Mouse (Mus musculus) right cerebral cortex, postnatal 14 days (tissue): Measurements from ENCODE around the gene Pdcd6ip.
"Not testable (repeated sequence)": the region's sequence is repeated elsewhere in the genome, so short reads cannot be mapped to it uniquely, and the experiment has no call there.

ENCODE experiments used
- DNase-seq: peaks from one replicate; pipeline ENCODE4 v3.0.0; 2022

Pdcd6ip gene

DNA sequence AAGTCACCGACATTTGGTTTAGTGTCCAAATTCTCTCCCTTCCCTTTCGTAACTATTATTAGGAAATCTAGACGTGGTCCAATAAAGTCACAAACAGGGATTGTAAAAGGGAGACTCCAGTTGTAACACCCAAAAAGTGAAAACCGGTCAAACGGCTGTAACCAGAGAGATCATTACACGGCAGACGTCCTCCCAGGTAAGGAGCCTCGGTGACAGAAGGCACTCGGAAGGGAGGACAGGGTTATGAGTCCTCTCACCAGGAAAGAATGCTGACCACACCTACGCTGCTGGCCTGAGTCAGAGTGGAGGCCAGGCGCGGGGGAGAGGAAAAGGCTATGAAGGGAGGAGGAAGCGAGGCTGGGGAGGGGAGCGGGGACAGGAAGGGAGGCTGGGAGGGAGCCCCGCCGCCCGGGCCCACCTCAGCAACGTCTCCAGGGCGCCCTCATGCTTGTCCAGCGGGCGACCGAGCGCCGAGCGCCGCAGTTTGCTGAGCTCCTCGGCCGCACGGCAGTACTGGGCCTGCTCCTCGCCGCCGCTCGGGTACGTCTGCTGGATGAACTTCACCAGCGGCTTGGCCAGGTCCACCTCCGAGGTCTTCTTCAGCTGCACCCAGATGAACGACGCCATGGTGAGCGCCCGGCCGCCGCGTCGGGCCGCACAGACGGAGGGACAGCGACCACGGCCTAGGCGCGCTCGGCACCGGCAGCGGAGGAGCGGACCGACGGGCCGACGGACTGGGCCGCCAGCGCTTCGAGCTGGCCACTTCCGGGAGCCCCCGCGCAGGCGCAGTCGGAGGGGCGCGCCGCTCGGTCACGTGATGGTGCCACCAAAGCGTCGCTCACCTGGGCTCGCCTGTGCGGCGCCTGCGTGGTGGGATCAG, at the start of gene Pdcd6ip:
Pdcd6ip (minus strand) TSS at position 779 of the 880 bp plus-strand sequence.
- peak; percentile 95 for DNase-seq

DNA sequence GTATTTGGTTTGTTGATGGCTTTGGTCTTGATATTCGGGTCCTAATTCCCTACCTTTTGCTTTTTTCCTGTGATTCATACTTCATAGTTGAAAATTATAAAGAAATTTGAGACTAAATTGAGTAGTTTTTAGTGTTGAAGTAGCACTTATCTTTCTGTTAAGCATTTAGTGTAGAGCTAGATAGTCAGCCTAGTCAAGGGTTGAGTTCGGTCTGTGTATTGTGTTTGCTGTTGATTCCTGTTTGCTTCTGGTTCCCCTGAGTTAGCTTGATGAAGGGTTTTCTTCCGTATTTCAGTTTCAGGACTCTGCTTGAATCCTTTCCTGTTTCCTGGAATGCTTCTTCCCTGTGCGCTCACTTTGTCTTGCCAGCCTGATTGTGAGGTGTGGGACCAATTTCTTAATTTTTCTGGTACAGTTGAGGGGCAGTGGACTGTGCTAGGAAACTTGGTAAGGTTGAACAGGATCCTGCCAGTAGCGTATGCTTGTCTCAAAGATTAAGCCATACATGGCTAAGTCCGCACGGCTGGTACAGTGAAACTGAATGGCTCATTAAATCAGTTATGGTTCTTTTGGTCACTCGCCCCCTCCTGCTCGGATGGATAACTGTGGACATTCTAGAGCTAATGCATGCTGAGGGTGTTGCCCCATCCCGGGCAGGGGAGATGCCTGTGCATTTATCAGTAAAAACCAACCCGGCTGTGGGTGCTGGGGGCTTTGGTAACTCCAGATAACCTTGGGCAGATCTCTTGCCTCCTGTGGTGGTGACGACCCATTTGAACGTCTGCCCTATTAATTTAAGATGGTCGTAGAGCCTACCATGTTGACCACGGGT, 48.0 kb upstream of the Pdcd6ip start:
- DNase-seq = no peak

DNA sequence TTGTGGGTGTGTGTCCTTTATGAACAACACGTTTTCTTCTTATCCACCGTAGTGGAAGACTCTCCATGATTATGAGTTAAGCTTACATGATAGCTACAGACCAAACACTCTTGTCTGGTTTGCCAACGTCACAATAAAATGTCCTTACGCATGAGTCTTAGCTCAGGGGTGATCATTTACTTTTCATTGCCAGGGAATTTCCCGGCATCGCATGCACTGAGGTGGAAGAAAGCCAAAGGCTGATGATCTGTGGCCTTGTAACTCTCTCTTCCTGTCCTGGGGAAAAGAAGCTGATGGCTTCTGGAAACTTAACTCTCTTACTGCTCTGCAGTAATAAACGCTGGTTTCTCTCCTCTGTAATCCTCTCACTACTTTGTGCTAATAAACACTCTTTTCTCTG, 41.3 kb upstream of the Pdcd6ip start:
- no peak for DNase-seq

DNA sequence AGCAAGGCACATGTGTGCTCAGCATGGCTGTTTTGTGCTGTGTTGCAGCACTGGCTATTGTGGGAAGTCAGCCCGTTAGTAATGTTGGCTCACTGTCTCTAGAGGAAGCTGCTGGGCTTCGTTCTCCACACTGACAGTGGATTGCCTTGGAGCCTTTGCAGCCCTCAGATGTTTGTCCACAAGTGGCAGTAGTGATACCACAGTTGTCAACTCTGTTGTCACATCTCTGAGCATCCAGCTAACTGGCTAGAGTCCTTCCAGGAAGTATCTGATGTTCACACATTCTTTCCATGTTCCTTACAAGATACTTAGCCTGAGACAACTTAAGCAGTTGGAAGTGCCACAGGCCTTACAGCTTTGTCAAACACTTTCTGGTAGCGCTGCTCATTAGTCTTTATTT, 35.2 kb upstream of the Pdcd6ip start:
- no peak for DNase-seq

DNA sequence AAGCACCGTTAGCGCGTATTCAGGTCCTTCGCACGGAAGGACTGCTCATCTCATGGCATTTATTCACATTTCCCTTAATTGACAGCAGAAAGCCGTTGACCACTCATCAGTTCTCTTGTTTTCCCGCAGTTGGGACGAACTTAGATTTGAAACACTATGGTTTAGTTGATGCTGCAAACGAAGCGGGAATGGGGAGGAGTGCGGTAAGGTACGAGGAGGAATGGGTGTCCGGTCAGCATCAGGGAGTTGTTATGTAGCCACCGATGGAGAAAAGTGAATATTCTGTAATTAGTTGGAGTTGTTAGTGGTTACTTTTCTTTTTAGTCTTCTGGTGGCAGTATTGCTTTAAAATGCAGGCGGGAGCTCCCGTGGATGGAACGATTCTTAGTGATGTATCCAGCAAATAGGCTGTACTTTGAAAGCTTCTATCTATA, 34.3 kb upstream of the Pdcd6ip start:
- peak; percentile 19 for DNase-seq

DNA sequence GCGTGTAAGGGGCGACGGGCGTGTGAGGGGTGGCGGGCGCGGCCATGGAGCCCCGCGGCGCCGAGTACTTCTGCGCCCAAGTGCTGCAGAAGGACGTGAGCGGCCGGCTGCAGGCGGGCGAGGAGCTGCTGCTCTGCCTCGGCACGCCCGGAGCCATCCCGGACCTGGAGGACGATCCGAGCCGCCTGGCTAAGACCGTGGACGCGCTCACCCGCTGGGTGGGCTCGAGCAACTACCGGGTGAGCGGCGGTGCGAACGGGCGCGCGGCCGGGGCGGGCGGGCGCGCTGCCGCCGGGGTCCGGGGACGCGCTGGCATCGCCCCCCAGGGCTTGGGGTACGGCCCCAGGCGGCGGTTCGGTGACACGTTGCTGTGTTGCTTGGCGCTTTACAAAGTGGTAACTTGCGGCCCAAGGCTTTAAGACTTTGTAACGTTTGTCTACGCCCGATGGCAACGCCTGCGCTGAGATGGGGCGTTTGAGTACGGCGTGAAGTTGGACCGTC, 33.6 kb upstream of the Pdcd6ip start:
- DNase-seq = peak; percentile 40

DNA sequence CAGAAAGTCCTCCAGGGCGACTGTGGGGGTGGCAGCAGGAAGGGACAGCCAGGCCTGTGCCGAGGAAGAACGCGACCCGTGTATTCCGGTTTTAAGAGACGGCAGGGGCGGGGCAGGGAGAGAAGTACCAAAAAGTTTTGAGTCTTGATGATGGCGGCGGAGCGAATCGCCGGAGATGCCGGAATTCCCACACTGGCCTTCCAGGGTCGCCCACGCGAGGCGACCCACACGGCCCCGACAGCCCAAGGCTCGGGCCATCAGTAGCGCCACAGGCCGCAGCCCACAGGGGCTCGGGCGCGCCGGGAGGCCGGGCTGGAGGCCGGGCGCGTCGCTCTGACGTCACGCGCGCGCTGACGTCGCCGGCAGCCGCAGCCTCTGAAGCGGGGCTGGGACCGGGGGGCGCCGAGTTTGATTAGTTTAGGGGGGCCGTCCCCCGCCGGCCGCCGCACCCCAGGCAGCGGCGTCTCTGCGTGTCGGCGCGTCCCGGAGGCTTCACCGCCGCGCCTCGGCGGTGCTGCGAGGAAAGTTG, 33.1 kb upstream of the Pdcd6ip start, which contains the start of gene Clasp2:
Clasp2 (plus strand) TSS at position 366 of the 529 bp plus-strand sequence.
- peak; percentile 74 for DNase-seq

DNA sequence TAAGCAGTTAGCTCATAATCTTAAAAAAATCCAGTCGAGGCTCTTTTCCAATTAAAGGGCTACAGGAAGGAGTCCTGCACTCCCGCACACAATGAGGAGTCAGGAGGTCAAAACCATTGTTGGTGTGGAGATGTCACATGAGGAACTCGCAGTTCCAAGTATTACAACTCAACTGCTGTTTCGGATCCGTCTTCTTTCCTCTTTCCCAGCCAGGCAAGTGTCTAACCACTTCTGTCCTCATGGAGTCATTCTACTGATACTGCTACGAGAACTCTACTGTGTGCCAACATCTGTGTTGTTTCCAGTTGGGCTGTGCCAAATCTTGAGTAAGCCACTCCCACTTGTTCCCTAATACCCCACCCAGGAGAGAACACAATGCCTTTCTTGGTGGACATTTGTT, 30.9 kb upstream of the Pdcd6ip start:
- DNase-seq = no peak

DNA sequence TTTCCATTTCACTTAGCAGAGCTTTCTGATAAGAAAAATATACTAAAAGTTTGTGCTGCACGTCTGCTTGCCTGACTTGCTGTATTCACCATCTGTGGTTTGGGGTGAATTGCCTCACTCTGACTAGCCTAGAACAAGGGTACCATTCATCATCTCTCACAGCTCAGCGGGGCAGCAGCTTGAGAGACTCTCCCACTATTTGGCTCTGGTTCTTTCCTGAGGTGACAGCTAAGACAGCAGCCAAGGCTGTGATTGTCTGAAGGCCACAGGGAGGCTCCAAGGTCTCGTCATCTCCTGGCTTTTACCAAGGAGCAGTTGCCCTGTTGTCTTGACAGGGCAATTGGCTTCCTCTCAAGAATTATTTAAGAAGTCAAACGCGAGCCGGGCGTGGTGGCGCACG, 30.0 kb upstream of the Pdcd6ip start:
- no peak for DNase-seq

DNA sequence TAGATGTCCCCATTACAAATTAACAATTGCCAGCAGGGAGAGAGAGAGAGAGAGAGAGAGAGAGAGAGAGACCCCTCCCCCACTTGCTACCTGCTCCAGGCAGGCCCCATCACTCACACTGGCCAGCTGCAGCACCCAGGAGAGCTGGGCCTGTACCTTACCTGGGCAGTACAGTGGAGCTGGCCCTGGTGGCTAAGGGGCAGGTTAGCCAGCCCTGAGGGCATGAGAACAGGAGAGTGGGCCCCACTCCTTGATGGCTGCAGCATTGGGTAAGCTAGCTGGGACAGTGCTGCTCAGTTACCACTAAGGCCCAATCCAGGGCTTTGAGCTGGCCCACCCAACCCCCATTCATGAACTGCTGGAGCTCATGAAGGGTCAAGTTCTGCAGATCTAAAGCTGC, 27.9 kb upstream of the Pdcd6ip start:
- no peak for DNase-seq

DNA sequence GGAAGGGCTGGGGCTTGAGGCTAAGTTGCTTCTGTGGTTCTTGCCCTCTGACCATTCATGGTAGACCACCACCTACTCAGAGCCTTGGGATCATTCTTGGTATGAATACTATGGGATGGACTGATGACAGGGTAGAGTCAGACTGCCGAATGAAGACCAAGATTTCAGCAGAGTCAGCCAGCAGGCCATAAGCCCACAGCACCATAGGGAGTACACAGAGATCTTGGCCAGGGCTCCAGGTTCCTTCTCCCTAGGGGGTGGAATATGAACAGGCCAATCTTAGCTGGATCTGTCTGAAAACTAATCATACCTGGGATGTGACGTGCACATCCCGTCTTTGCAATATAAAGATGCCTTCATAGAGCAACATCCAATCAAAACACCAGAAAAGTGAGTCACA, 23.5 kb upstream of the Pdcd6ip start:
- no peak for DNase-seq

DNA sequence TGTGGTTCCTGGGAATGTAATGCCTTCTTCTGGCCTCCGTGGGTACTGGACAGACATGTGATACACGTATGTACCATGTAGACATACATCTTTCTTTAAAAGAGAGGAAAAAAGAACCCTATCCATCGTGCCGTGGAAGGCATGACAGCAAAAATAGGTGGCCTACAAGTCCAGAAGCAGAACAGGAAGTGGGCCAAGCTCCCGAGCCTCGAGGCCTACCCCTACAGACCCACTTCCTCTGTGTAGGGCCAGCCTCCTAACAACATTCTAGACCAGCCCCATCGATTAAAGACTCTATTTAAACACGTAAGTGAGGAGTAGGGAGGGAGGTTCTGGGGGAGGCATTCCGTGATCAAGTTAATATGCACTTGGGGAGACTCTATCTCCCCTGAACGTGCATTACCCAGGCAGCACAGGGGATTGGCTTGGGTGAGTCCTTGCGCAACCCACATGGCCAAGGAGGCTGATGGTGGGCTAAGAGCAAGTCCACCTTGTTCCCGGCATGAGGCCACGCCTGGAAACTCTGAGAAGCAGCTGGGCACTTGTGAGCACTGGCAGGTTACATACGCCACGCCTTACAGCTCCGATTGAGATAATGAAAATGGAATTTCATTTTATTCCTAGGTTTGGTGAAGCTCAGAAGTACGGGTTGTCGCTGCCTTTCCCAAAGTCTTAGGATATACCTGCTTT, 19.1 kb upstream of the Pdcd6ip start:
- no peak for DNase-seq

DNA sequence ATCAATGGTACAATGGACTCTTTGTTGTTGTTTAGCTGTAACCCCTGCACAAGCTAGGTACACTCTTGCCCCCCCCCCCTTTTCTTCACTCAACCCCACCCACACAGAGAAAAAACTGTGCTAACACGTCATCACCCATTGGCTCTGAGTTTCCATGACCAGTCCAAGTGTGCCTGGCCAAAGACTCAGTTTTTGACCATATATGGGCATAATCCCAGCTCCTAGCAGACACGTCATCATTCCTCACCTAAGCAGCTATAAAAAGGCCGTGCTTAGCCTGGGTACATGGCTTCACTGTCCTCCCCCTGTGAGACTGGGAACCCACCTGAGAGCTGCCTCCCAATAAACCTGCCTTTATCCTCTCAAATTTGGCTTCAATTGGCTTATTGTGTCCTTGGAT, 18.1 kb upstream of the Pdcd6ip start:
- DNase-seq = no peak

DNA sequence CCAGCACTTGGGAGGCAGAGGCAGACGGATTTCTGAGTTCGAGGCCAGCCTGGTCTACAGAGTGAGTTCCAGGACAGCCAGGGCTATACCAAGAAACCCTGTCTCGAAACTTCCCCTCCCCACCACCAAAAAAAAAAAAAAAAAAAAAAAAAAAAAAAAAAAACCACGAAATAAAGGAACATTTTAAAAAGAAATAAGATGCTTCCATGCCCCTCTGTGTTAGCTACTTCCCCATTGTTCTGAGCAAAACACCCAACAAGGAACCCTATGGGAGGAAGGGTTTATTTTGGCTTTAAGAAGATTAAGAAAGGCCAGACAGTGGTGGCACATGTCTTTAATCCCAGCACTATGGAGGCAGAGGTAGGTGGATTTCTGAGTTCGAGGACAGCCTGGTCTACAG, 17.6 kb upstream of the Pdcd6ip start:
- not testable (repeated sequence) for DNase-seq

DNA sequence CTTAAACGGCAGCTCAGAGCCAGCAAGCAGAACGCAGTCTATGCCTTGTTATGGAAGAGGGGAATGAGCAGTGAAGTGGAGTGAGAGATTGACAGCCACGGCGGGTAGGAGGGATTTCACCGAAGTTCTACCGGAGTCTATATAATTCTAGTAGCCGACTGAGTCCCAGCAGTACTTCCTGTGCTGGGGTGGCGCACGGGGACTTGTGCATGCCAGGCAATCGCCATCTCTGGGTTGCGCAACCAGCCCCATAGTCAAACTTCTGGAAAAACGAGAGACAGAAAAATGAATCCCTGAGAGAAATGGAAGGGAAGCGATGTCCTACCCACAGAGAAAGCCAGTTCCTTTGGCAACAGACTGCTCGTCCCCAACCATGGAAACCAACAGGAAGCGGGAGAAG, 16.6 kb upstream of the Pdcd6ip start:
- no peak for DNase-seq

DNA sequence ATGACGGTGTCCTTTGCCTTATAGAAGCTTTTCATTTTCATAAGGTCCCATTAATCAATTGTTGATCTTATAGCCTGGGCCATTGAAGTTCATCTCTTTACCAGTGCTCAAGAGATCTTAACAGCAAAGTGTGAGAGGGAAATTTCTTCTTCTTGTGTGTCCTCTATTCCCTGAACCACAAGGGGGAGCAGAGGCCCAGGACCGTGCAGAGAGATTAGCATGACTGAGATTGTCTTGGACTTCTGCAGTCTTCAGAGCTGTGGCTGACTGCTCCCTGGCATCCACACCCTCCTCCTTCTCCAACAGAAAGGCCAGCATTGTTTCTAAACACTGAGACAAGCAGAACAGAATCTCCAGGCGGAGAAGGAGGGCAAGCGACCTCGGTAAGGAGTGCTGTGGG, 11.0 kb upstream of the Pdcd6ip start:
- peak; percentile 38 for DNase-seq

DNA sequence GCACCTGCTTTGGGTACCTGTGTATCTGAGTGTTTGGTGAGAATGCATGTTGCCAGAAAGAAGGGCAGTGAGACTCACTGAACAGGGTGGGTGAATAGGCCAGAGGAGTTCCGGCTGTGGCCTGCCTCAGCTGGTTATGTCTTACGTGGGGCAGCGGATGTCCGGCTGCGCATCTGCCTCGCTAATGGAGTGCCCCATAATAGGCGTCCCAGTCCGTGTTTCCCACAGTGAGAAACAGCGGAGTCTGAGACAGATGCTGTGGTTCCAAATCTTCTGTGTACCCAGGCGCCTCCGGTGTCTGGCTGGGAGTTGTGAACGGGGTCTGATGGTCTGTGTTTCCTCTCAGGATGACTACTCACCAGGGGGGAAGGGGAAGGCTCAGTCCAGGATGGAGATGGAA, 2.8 kb upstream of the Pdcd6ip start:
- DNase-seq = no peak

DNA sequence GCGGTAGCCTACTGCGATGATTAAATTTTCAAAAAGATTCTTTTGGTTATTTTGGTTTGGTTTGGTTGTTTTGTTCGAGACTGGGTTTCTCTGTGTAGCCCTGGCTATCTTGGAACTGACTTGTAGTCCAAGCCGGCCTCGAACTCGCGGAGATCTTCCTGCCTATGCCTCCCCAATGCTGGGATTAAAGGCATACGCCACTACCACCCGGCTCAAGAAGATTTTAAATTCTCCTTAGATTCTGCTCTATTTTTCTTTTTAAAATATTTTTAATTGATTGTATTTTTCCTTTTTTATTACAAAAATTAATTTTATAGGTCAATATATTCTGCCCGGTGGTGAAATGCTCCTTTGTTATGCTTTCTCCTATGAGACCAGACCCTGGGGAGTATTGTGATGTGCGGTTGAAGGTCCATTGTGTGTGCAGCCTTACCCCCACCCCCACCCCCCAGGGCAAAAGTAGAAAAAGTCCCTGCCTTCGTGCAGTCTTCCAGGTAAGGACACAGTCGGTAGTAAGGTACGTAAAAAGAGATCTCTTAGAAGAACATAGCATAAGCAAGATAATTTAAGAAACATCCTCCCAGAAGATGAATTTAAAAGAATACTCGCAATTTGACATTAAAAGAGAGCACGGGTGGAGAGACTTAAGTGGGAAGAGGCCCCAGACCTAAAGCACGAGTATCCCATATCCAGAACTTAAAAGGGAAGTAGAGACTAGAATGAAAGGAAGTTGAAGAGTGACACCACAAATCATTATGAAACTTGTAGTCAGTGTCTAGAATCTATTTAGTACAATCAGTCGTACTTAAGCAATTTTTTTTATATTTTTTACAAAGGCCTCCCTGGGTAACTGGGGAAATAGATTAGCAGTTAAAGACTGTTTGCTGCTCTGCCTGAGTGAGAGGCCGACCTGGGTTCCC, 562 bp upstream of the Pdcd6ip start:
- DNase-seq = no peak

DNA sequence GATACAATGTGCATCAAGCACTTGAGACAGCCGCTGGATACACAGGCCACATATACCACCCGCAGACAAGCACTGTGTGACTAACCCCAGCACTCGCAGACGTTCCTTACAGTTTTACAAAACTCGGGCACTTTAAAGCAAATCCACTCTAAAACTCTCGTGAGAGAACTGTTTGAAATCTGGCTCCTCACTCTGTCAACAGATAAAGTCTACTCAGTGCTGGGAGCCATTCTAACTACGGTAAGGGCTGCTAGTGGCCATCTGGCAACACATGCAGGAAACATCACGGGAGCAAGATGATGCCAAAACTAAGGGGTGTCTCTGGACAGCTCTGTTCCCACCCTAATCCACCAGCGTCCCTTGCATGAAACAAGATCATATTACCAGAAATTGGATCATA, 1.2 kb downstream of the Pdcd6ip start:
- no peak for DNase-seq

DNA sequence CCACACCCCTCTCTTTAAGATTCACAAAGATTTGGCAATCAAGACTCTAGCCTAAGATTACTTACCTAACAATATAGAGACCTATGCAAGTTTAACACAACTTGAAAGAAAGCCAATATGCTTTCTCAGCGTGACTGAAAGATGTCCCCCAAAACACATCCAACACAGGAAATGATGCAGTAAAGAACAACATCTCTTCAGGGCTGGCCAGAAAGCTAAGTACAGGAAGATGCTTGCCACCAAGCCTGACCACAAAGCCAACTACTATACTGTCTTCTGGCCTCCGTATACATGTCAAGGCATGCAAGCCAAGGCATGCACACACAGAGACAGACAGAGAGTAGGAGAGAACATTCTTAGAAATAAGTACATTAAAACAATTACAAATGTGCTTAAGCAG, 2.0 kb downstream of the Pdcd6ip start:
- DNase-seq = no peak

DNA sequence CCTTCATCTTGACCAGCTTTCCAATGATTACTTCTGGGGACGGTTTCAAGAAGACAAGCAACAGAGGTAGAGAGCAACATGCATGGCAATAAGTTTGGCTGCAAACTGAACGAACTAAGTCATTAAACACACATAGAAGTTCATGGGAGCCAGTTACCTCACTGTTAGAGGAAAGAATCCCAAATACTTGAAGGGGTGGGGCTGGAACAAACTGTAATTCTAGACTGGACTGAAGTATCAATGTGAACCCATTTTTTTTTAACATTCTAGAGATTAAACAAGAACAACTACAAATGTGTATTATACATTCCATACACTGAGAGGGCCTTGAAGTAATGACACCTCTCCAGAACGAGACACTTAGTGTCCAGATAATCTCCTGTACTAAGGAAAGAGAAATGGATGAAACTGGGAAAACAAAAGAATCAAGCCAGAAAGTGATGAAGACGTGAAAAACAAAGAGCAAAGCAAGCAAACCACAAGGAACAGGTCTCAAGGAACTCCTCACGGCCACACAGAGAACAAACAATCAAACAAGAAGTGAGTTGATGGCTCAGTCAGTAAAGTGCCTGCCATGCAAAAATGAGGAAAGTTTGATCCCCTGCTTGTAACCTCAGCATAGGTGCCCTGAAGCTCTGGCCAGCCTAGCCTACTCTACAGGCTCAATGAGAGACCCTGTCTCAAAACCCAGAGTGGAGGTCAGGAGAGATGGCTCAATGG, 6.5 kb downstream of the Pdcd6ip start:
- DNase-seq = no peak
